22 mouse cellular contexts compared by ENCODE assay signal in genomic region chr9:105839147-105839515, GRCm38 (mm10). TPM values are rescaled to one million over a fixed set of nuclear protein-coding genes. Genes with fewer than 3 reads are reported as not detected.
DNase-seq lines count a peak whose midpoint lies in the region; ATAC-seq lines count a peak whose summit lies in the region.
"Had no signal": no experiment of that assay in that cellular context is flagged by ENCODE, and none has a peak within 500 bp of the region (broad histone marks: within the 10 kb centered on the region; RNA-seq: fewer than 3 reads in every experiment).

No protein-coding gene starts in this region.

- no peak overlapping the region for H3K4me2 ChIP-seq in hindbrain, embryonic 13.5 days
- H3K4me2 ChIP-seq: embryonic facial prominence, embryonic 12.5 days; forebrain, embryonic 12.5 days had no signal

- no peak for ATAC-seq in hindbrain, embryonic 13.5 days (ENCODE audit: low FRiP score)
- ATAC-seq: activated CD4-positive, CD25-positive, alpha-beta regulatory T cell, adult 4 months; forebrain, embryonic 14.5 days; forebrain, embryonic 16.5 days; Patski had no signal

- WGBS in hindbrain, embryonic 13.5 days: 84% methylated on average over 5 of the region's 5 CpGs

- H3K27me3 ChIP-seq in hindbrain, embryonic 13.5 days: no peaks in the 10 kb centered on the region
- H3K27me3 ChIP-seq: embryonic facial prominence, embryonic 12.5 days; forebrain, embryonic 12.5 days; Patski had no signal

- H3K27ac ChIP-seq in hindbrain, embryonic 13.5 days: no peak overlapping the region
- H3K27ac ChIP-seq: embryonic facial prominence, embryonic 10.5 days; embryonic facial prominence, embryonic 12.5 days; forebrain, embryonic 12.5 days had no signal

- H3K36me3 ChIP-seq in hindbrain, embryonic 13.5 days: no peaks in the 10 kb centered on the region
- H3K36me3 ChIP-seq: embryonic facial prominence, embryonic 10.5 days; embryonic facial prominence, embryonic 12.5 days; forebrain, embryonic 12.5 days; G1E had no signal

- no peaks in the 10 kb centered on the region for H3K9me3 ChIP-seq in hindbrain, embryonic 13.5 days
- H3K9me3 ChIP-seq: embryonic facial prominence, embryonic 10.5 days; embryonic facial prominence, embryonic 12.5 days; forebrain, embryonic 12.5 days had no signal

- no peak overlapping the region for H3K4me3 ChIP-seq in hindbrain, embryonic 13.5 days
- H3K4me3 ChIP-seq: embryonic facial prominence, embryonic 10.5 days; embryonic facial prominence, embryonic 12.5 days; forebrain, embryonic 12.5 days had no signal

- no peaks in the 10 kb centered on the region for H3K4me1 ChIP-seq in hindbrain, embryonic 13.5 days (replicated peaks)
- H3K4me1 ChIP-seq: embryonic facial prominence, embryonic 12.5 days; forebrain, embryonic 12.5 days had no signal

- DNase-seq in ES-CJ7 (ENCODE audit: low read depth, low spot score): peak; percentile 61
- DNase-seq in R1 (ENCODE audit: low read depth, low spot score): peak; percentile 86
- DNase-seq in neural tube, embryonic 10.5 days (ENCODE audit: extremely low spot score, low spot score): no peak
- DNase-seq in urinary bladder, postnatal 14 days (ENCODE audit: low spot score): no peak
- DNase-seq: adrenal gland, adult 8-10 months; adrenal gland, postnatal 14 days; adrenal gland, postnatal 36 days; cerebellum, adult 11-12 months; cerebellum, adult 2 months; cerebellum, adult 9-10 months; cerebellum, postnatal 10 days; cerebellum, postnatal 25 days had no signal

- H3K9ac ChIP-seq in hindbrain, embryonic 13.5 days: no peak overlapping the region
- H3K9ac ChIP-seq: embryonic facial prominence, embryonic 12.5 days; forebrain, embryonic 12.5 days had no signal

RNA-seq across cellular contexts. Expression of gene Col6a6, which starts 11.2 kb away (rescaled TPM):
- 0.12 and 0.14 TPM in 2 replicates for polyA plus RNA-seq in hindbrain, embryonic 13.5 days (2015; fragmentation: Nextera tagmentation; extraction: Ambion mirVana)
- polyA plus RNA-seq: activated CD4-positive, CD25-positive, alpha-beta regulatory T cell, adult 4 months; C2C12; forebrain, embryonic 14.5 days; G1E; Patski had no signal

Comparison
In these comparisons a context has a peak if more than half of its experiments do, and no peak if none do; other contexts are left out.
1. DNase-seq: peak in ES-CJ7 (single experiment) and R1 (single experiment); none in neural tube, embryonic 10.5 days (single experiment) and urinary bladder, postnatal 14 days (single experiment).